Mouse (Mus musculus) liver, postnatal 0 days (tissue): ENCODE results near the gene Aff3. TPM values are rescaled to one million over a fixed set of nuclear protein-coding genes. Genes with fewer than 3 reads are reported as not detected.
A peak's percentile ranks its signal among the peaks of the same experiment; 100 is the strongest.

Experiments
- ATAC-seq: fragments of 200-750 bp; cut with Nextera tagmentation; 2 replicates; pipeline ENCODE4 v1.8.0; 2017; ENCODE audit warnings: mild to moderate bottlenecking, moderate library complexity
- DNase-seq: peaks from one replicate; pipeline ENCODE4 v3.0.0-alpha.2; 2016
- H3K27ac ChIP-seq: fragments of 300-500 bp; sonication (generic); 2 replicates; pipeline ENCODE4 v1.5.1; 2014; ENCODE audit warnings: antibody characterized with exemption, moderate library complexity, mild to moderate bottlenecking, low read depth
- H3K27me3 ChIP-seq: fragments of 300-500 bp; sonication (generic); 2 replicates; pipeline ENCODE4 v1.6.1; 2014; ENCODE audit warnings: low read length, control low read depth, mixed read lengths; ENCODE audit not compliant: insufficient read depth
- H3K36me3 ChIP-seq: fragments of 300-500 bp; sonication (generic); replicated peaks from 2 replicates; pipeline ENCODE4 v1.6.1; 2014; ENCODE audit warnings: mild to moderate bottlenecking, control low read depth, low read length, moderate library complexity, mixed read lengths; ENCODE audit not compliant: insufficient read depth
- H3K4me1 ChIP-seq: fragments of 300-500 bp; sonication (generic); 2 replicates; pipeline ENCODE4 v1.6.1; 2014; ENCODE audit warnings: antibody characterized with exemption, mild to moderate bottlenecking, control low read depth; ENCODE audit not compliant: insufficient read depth
- H3K4me2 ChIP-seq: fragments of 300-500 bp; sonication (generic); 2 replicates; pipeline ENCODE4 v1.6.1; 2014; ENCODE audit warnings: low read depth, mild to moderate bottlenecking, low read length, moderate library complexity, mixed read lengths
- H3K4me3 ChIP-seq: fragments of 300-500 bp; sonication (generic); 2 replicates; pipeline ENCODE4 v1.5.1; 2014; ENCODE audit warnings: low read depth, low read length
- H3K9ac ChIP-seq: fragments of 300-500 bp; sonication (generic); replicated peaks from 2 replicates; pipeline ENCODE4 v1.6.1; 2014; ENCODE audit warnings: mild to moderate bottlenecking, moderate library complexity
- H3K9me3 ChIP-seq: fragments of 300-500 bp; sonication (generic); 2 replicates; pipeline ENCODE4 v1.6.1; 2016; ENCODE audit warnings: mild to moderate bottlenecking, control low read depth, low read length, mixed read lengths
- CTCF ChIP-seq: sonication (generic); IDR thresholded peaks from 2 replicates; pipeline ENCODE4 v1.5.1; 2016; ENCODE audit warnings: antibody characterized with exemption, low read depth
- EP300 ChIP-seq: IDR thresholded peaks from 2 replicates; pipeline ENCODE4 v1.6.1; 2016; ENCODE audit warnings: antibody characterized with exemption, low read depth, mild to moderate bottlenecking
- WGBS: fragments of 180-500 bp; shearing (Covaris S2); extraction: QIAGEN DNeasy Blood & Tissue Kit; methylation state at CpG from one replicate; pipeline ENCODE4 v1.1.7; 2014; ENCODE audit not compliant: insufficient replicate concordance; 5-methylcytosine and 5-hydroxymethylcytosine counted together
- polyA plus RNA-seq: library from polyadenylated mRNA; unstranded; fragments of >200 nt; fragmentation: Nextera tagmentation; extraction: Ambion mirVana; gene quantifications from 2 replicates; pipeline ENCODE4 v1.2.1, GENCODE M21; 2015

Aff3 gene
- polyA plus RNA-seq, 1 experiment from 2014 or later, result 1.1 TPM

- no peak for DNase-seq
- Histone ChIP-seq H3K27me3 (no peaks in the 10 kb centered on the region), H3K4me1 (no peaks in the 10 kb centered on the region), H3K9me3 (no peaks in the 10 kb centered on the region), H3K9ac (no peak overlapping the region), H3K4me2 (no peak overlapping the region), H3K27ac (no peak overlapping the region), H3K36me3 (no peaks in the 10 kb centered on the region), H3K4me3 (no peak overlapping the region)
- 59% methylated on average over 2 of the region's 2 CpGs for WGBS
- TF ChIP-seq CTCF, result no peak
- no peak for TF ChIP-seq EP300
- no peak for ATAC-seq
Measured at GRCm38 (mm10) chr1:38318614-38319013, 346.1 kb downstream of the Aff3 start.

GRCm38 (mm10) chr1:38315992-38316391 lies 348.8 kb downstream of the Aff3 start:
- Histone ChIP-seq H3K27me3 (no peaks in the 10 kb centered on the region), H3K4me2 (no peak overlapping the region), H3K36me3 (no peaks in the 10 kb centered on the region), H3K4me3 (no peak overlapping the region), H3K4me1 (no peaks in the 10 kb centered on the region), H3K9ac (no peak overlapping the region), H3K9me3 (no peaks in the 10 kb centered on the region), H3K27ac (no peak overlapping the region)
- 67% methylated on average over 4 of the region's 4 CpGs for WGBS
- ATAC-seq (no peak), DNase-seq (no peak)
- TF ChIP-seq EP300 (no peak), CTCF (no peak)

- H3K4me3 ChIP-seq, result no peak overlapping the region
- no peak overlapping the region for H3K9ac ChIP-seq
- ATAC-seq (no peak), DNase-seq (no peak)
- H3K4me2 ChIP-seq, result no peak overlapping the region
- H3K9me3 ChIP-seq, result no peaks in the 10 kb centered on the region
- H3K27ac ChIP-seq, result no peak overlapping the region
- 80% methylated on average over 8 of the region's 8 CpGs for WGBS
- no peak for TF ChIP-seq EP300
- TF ChIP-seq CTCF, result no peak
- no peaks in the 10 kb centered on the region for H3K27me3 ChIP-seq
- no peaks in the 10 kb centered on the region for H3K36me3 ChIP-seq
- H3K4me1 ChIP-seq, result peaks cover 6% of the 10 kb centered on the region
Measured at GRCm38 (mm10) chr1:38310496-38310895, 354.3 kb downstream of the Aff3 start.

- TF ChIP-seq CTCF (no peak), EP300 (no peak)
- no peaks in the 10 kb centered on the region for H3K36me3 ChIP-seq
- no peaks in the 10 kb centered on the region for H3K27me3 ChIP-seq
- no peak overlapping the region for H3K4me3 ChIP-seq
- no peak for DNase-seq
- H3K4me2 ChIP-seq, result no peak overlapping the region
- 72% methylated on average over 4 of the region's 4 CpGs for WGBS
- no peaks in the 10 kb centered on the region for H3K9me3 ChIP-seq
- no peak for ATAC-seq
- peaks cover 6% of the 10 kb centered on the region for H3K4me1 ChIP-seq
- H3K9ac ChIP-seq, result no peak overlapping the region
- no peak overlapping the region for H3K27ac ChIP-seq
Measured at GRCm38 (mm10) chr1:38310076-38310475, 354.7 kb downstream of the Aff3 start.

GRCm38 (mm10) chr1:38309341-38309740 lies 355.4 kb downstream of the Aff3 start:
- H3K9me3 ChIP-seq, result no peaks in the 10 kb centered on the region
- peaks cover 6% of the 10 kb centered on the region for H3K4me1 ChIP-seq
- no peak overlapping the region for H3K4me2 ChIP-seq
- H3K4me3 ChIP-seq, result no peak overlapping the region
- no peak for TF ChIP-seq CTCF
- no peak for TF ChIP-seq EP300
- H3K36me3 ChIP-seq, result no peaks in the 10 kb centered on the region
- H3K27me3 ChIP-seq, result no peaks in the 10 kb centered on the region
- DNase-seq, result no peak
- H3K27ac ChIP-seq, result no peak overlapping the region; the same call in 1 of the 2 replicates
- H3K9ac ChIP-seq, result no peak overlapping the region
- WGBS, result 87% methylated on average over 8 of the region's 8 CpGs
- no peak for ATAC-seq

- Histone ChIP-seq H3K9me3 (no peaks in the 10 kb centered on the region), H3K9ac (no peak overlapping the region), H3K27ac (peak overlapping the region; percentile 80), H3K4me2 (no peak overlapping the region), H3K36me3 (no peaks in the 10 kb centered on the region), H3K27me3 (no peaks in the 10 kb centered on the region), H3K4me3 (no peak overlapping the region), H3K4me1 (peaks cover 6% of the 10 kb centered on the region)
- 45% methylated on average over 3 of the region's 3 CpGs for WGBS
- no peak for DNase-seq
- ATAC-seq, result peak; percentile 96
- TF ChIP-seq CTCF (no peak), EP300 (no peak)
Measured at GRCm38 (mm10) chr1:38308705-38308996, 356.1 kb downstream of the Aff3 start.
